Mouse (Mus musculus) kidney, embryonic 16.5 days (tissue): Measurements from ENCODE around the gene Gcc2. TPM values are rescaled to one million over a fixed set of nuclear protein-coding genes. Genes with fewer than 3 reads are reported as not detected.

ENCODE experiments used
- ATAC-seq: fragments of 200-750 bp; cut with Nextera tagmentation; 2 replicates; pipeline ENCODE4 v1.8.0; 2017; ENCODE audit warnings: moderate TSS enrichment; ENCODE audit not compliant: low FRiP score, low TSS enrichment
- H3K27ac ChIP-seq: fragments of 300-500 bp; sonication (generic); 2 replicates; pipeline ENCODE4 v1.5.1; 2014; ENCODE audit warnings: low read length
- H3K27me3 ChIP-seq: fragments of 300-500 bp; sonication (generic); 2 replicates; pipeline ENCODE4 v1.6.1; 2014; ENCODE audit warnings: low read length, control low read depth, mixed read lengths; ENCODE audit not compliant: insufficient read depth
- H3K36me3 ChIP-seq: fragments of 300-500 bp; sonication (generic); 2 replicates; pipeline ENCODE4 v1.6.1; 2014; ENCODE audit warnings: low read length, control low read depth, mixed read lengths; ENCODE audit not compliant: insufficient read depth
- H3K4me1 ChIP-seq: fragments of 300-500 bp; sonication (generic); 2 replicates; pipeline ENCODE4 v1.6.1; 2014; ENCODE audit warnings: low read length, control low read depth, mixed read lengths; ENCODE audit not compliant: insufficient read depth
- H3K4me2 ChIP-seq: fragments of 300-500 bp; sonication (generic); replicated peaks from 2 replicates; pipeline ENCODE4 v1.6.1; 2014; ENCODE audit warnings: low read depth, low read length
- H3K4me3 ChIP-seq: fragments of 300-500 bp; sonication (generic); 2 replicates; pipeline ENCODE4 v1.5.1; 2014; ENCODE audit warnings: mild to moderate bottlenecking, low read length
- H3K9ac ChIP-seq: fragments of 300-500 bp; sonication (generic); replicated peaks from 2 replicates; pipeline ENCODE4 v1.6.1; 2014; ENCODE audit warnings: low read length
- H3K9me3 ChIP-seq: fragments of 300-500 bp; sonication (generic); 2 replicates; pipeline ENCODE4 v1.6.1; 2016; ENCODE audit warnings: low read length, control low read depth
- WGBS: fragments of 180-500 bp; shearing (Covaris S2); extraction: QIAGEN DNeasy Blood & Tissue Kit; methylation state at CpG from one replicate; pipeline ENCODE4 v1.1.7; 2014; 5-methylcytosine and 5-hydroxymethylcytosine counted together
- polyA plus RNA-seq: library from polyadenylated mRNA; unstranded; fragments of >200 nt; fragmentation: Nextera tagmentation; extraction: Ambion mirVana; gene quantifications from 2 replicates; pipeline ENCODE4 v1.2.1, GENCODE M21; 2015

The Gcc2 gene
- polyA plus RNA-seq, 1 experiment from 2014 or later: 49.3 TPM

GRCm38 (mm10) chr10:58354561-58354960 is 99.3 kb downstream of the Gcc2 start:
- no peak overlapping the region for H3K9ac ChIP-seq
- no peaks in the 10 kb centered on the region for H3K9me3 ChIP-seq
- no peak for ATAC-seq
- H3K4me3 ChIP-seq: no peak overlapping the region
- H3K4me1 ChIP-seq: peaks cover 18% of the 10 kb centered on the region
- H3K4me2 ChIP-seq: no peak overlapping the region
- WGBS: 44% methylated on average over 3 of the region's 3 CpGs
- no peaks in the 10 kb centered on the region for H3K36me3 ChIP-seq
- no peak overlapping the region for H3K27ac ChIP-seq
- H3K27me3 ChIP-seq: no peaks in the 10 kb centered on the region

Other genes with a start within 250 kb of the Gcc2 start
- not detected in 2 replicates for gene AW822073, start 30.6 kb upstream of the Gcc2 start, polyA plus RNA-seq
- not detected in 2 replicates for gene Duxf3, start 22.8 kb upstream of the Gcc2 start, polyA plus RNA-seq
- not detected in 2 replicates for gene Gm4981, start 18.8 kb upstream of the Gcc2 start, polyA plus RNA-seq
- 153 and 162 TPM in 2 replicates for gene Lims1, start 68.0 kb downstream of the Gcc2 start, polyA plus RNA-seq
- 20.0 and 20.7 TPM in 2 replicates for gene Ranbp2, start 191.4 kb downstream of the Gcc2 start, polyA plus RNA-seq
- 8.6 and 12.0 TPM in 2 replicates for gene Ccdc138, start 242.5 kb downstream of the Gcc2 start, polyA plus RNA-seq